Mouse (Mus musculus): Measurements from ENCODE around the gene Gm20741. TPM values are rescaled to one million over a fixed set of nuclear protein-coding genes. Genes with fewer than 3 reads are reported as not detected.

The Gm20741 gene
- polyA plus RNA-seq, 1 experiment from 2014 or later, result not detected

GRCm38 (mm10) chr16:88786786-88787185, 25.2 kb downstream of the Gm20741 start:
- no peaks in the 10 kb centered on the region for H3K9me3 ChIP-seq (replicated peaks; ENCODE audit: control insufficient read depth, low read length)
- no peak overlapping the region for H3K9ac ChIP-seq (replicated peaks; ENCODE audit: low read length)
- no peak overlapping the region for H3K4me3 ChIP-seq (ENCODE audit: low read depth, low read length)
- no peaks in the 10 kb centered on the region for H3K27me3 ChIP-seq (ENCODE audit: control insufficient read depth, insufficient read depth, low read length)
- H3K36me3 ChIP-seq (replicated peaks; ENCODE audit: control insufficient read depth, insufficient read depth, low read depth, low read length), result no peaks in the 10 kb centered on the region
- ATAC-seq (replicated peaks; ENCODE audit: insufficient number of reproducible peaks, low FRiP score, low TSS enrichment, low read depth) (no peak), DNase-seq (ENCODE audit: low spot score) (no peak)
- H3K27ac ChIP-seq (replicated peaks; ENCODE audit: low read depth, low read length), result no peak overlapping the region
- H3K4me1 ChIP-seq (ENCODE audit: control insufficient read depth, insufficient read depth, low read length), result no peaks in the 10 kb centered on the region
- 83% methylated on average over 2 of the region's 2 CpGs for WGBS
- H3K4me2 ChIP-seq (ENCODE audit: low read depth, low read length), result no peak overlapping the region

GRCm38 (mm10) chr16:88777596-88777995, 34.4 kb downstream of the Gm20741 start, which contains the start of gene Gm5965:
Gene Gm5965, plus strand, starts transcription at chr16:88777896.
- no peak for ATAC-seq (replicated peaks; ENCODE audit: insufficient number of reproducible peaks, low FRiP score, low TSS enrichment, low read depth)
- WGBS, result 83% methylated on average over 5 of the region's 6 CpGs
- H3K4me1 ChIP-seq (ENCODE audit: control insufficient read depth, insufficient read depth, low read length), result no peaks in the 10 kb centered on the region

GRCm38 (mm10) chr16:88774106-88774505, 37.9 kb downstream of the Gm20741 start, which contains the start of gene 2310057N15Rik:
Gene 2310057N15Rik, minus strand, starts transcription at chr16:88774206.
- WGBS, result 85% methylated on average over 2 of the region's 2 CpGs
- no peaks in the 10 kb centered on the region for H3K4me1 ChIP-seq (ENCODE audit: control insufficient read depth, insufficient read depth, low read length)
- ATAC-seq (replicated peaks; ENCODE audit: insufficient number of reproducible peaks, low FRiP score, low TSS enrichment, low read depth), result no peak
- no peaks in the 10 kb centered on the region for H3K27me3 ChIP-seq (ENCODE audit: control insufficient read depth, insufficient read depth, low read length)
- no peak for DNase-seq (ENCODE audit: low spot score)
- no peak within 1 kb of the TSS for H3K4me3 ChIP-seq (ENCODE audit: low read depth, low read length)
- H3K4me2 ChIP-seq (ENCODE audit: low read depth, low read length), result no peak within 1 kb of the TSS
- H3K27ac ChIP-seq (replicated peaks; ENCODE audit: low read depth, low read length), result no peak within 1 kb of the TSS
- no peak within 1 kb of the TSS for H3K9ac ChIP-seq (replicated peaks; ENCODE audit: low read length)
- no peaks in the 10 kb centered on the region for H3K36me3 ChIP-seq (replicated peaks; ENCODE audit: control insufficient read depth, insufficient read depth, low read depth, low read length)
- H3K9me3 ChIP-seq (replicated peaks; ENCODE audit: control insufficient read depth, low read length), result no peaks in the 10 kb centered on the region

More at GRCm38 (mm10) chr16:88777596-88777995, 34.4 kb downstream of the Gm20741 start, which contains the start of gene Gm5965:
- Histone ChIP-seq H3K4me3 (ENCODE audit: low read depth, low read length) (no peak within 1 kb of the TSS), H3K27me3 (ENCODE audit: control insufficient read depth, insufficient read depth, low read length) (no peaks in the 10 kb centered on the region), H3K9ac (replicated peaks; ENCODE audit: low read length) (no peak within 1 kb of the TSS), H3K9me3 (replicated peaks; ENCODE audit: control insufficient read depth, low read length) (no peaks in the 10 kb centered on the region), H3K27ac (replicated peaks; ENCODE audit: low read depth, low read length) (no peak within 1 kb of the TSS), H3K36me3 (replicated peaks; ENCODE audit: control insufficient read depth, insufficient read depth, low read depth, low read length) (no peaks in the 10 kb centered on the region), H3K4me2 (ENCODE audit: low read depth, low read length) (no peak within 1 kb of the TSS)
- DNase-seq (ENCODE audit: low spot score), result no peak

Other genes starting within 250 kb of the Gm20741 start
- gene Cldn8, start 249.0 kb downstream of the Gm20741 start, polyA plus RNA-seq (2014; fragmentation: Nextera tagmentation; extraction: Ambion mirVana), result 4.5 and 5.3 TPM in 2 replicates
- gene Krtap24-1, start 199.9 kb downstream of the Gm20741 start, polyA plus RNA-seq (2014; fragmentation: Nextera tagmentation; extraction: Ambion mirVana), result not detected in 2 replicates
- gene 2310079G19Rik, start 184.6 kb downstream of the Gm20741 start, polyA plus RNA-seq (2014; fragmentation: Nextera tagmentation; extraction: Ambion mirVana), result not detected in 2 replicates
- gene Krtap26-1, start 164.4 kb downstream of the Gm20741 start, polyA plus RNA-seq (2014; fragmentation: Nextera tagmentation; extraction: Ambion mirVana), result not detected in 2 replicates
- not detected in 2 replicates for gene Krtap27-1, start 140.5 kb downstream of the Gm20741 start, polyA plus RNA-seq (2014; fragmentation: Nextera tagmentation; extraction: Ambion mirVana)
- gene 2310061N02Rik, start 104.3 kb downstream of the Gm20741 start, polyA plus RNA-seq (2014; fragmentation: Nextera tagmentation; extraction: Ambion mirVana), result not detected in 2 replicates
- not detected in 2 replicates for gene Krtap13-1, start 83.4 kb downstream of the Gm20741 start, polyA plus RNA-seq (2014; fragmentation: Nextera tagmentation; extraction: Ambion mirVana)
- not detected in 2 replicates for gene Krtap13, start 60.6 kb downstream of the Gm20741 start, polyA plus RNA-seq (2014; fragmentation: Nextera tagmentation; extraction: Ambion mirVana)
- gene 2310034C09Rik, start 53.4 kb downstream of the Gm20741 start, polyA plus RNA-seq (2014; fragmentation: Nextera tagmentation; extraction: Ambion mirVana), result not detected in 2 replicates
- not detected in 2 replicates for gene 2310057N15Rik, start 38.0 kb downstream of the Gm20741 start, polyA plus RNA-seq (2014; fragmentation: Nextera tagmentation; extraction: Ambion mirVana)
- not detected in 2 replicates for gene Gm5965, start 34.3 kb downstream of the Gm20741 start, polyA plus RNA-seq (2014; fragmentation: Nextera tagmentation; extraction: Ambion mirVana)
- not detected in 2 replicates for gene Krtap15, start 8.0 kb upstream of the Gm20741 start, polyA plus RNA-seq (2014; fragmentation: Nextera tagmentation; extraction: Ambion mirVana)
- gene Krtap14, start 13.9 kb upstream of the Gm20741 start, polyA plus RNA-seq (2014; fragmentation: Nextera tagmentation; extraction: Ambion mirVana), result not detected in 2 replicates
- gene Krtap19-1, start 57.2 kb upstream of the Gm20741 start, polyA plus RNA-seq (2014; fragmentation: Nextera tagmentation; extraction: Ambion mirVana), result not detected in 2 replicates
- not detected in 2 replicates for gene Krtap19-2, start 62.0 kb upstream of the Gm20741 start, polyA plus RNA-seq (2014; fragmentation: Nextera tagmentation; extraction: Ambion mirVana)
- gene Krtap19-3, start 65.8 kb upstream of the Gm20741 start, polyA plus RNA-seq (2014; fragmentation: Nextera tagmentation; extraction: Ambion mirVana), result not detected in 2 replicates
- gene Krtap19-4, start 72.9 kb upstream of the Gm20741 start, polyA plus RNA-seq (2014; fragmentation: Nextera tagmentation; extraction: Ambion mirVana), result not detected in 2 replicates
- not detected in 2 replicates for gene Krtap19-5, start 84.2 kb upstream of the Gm20741 start, polyA plus RNA-seq (2014; fragmentation: Nextera tagmentation; extraction: Ambion mirVana)
- not detected in 2 replicates for gene Krtap19-9b, start 120.0 kb upstream of the Gm20741 start, polyA plus RNA-seq (2014; fragmentation: Nextera tagmentation; extraction: Ambion mirVana)
- not detected in 2 replicates for gene Krtap16-3, start 150.7 kb upstream of the Gm20741 start, polyA plus RNA-seq (2014; fragmentation: Nextera tagmentation; extraction: Ambion mirVana)
- gene Krtap22-2, start 198.5 kb upstream of the Gm20741 start, polyA plus RNA-seq (2014; fragmentation: Nextera tagmentation; extraction: Ambion mirVana), result not detected in 2 replicates
- not detected in 2 replicates for gene Gm10229, start 203.1 kb upstream of the Gm20741 start, polyA plus RNA-seq (2014; fragmentation: Nextera tagmentation; extraction: Ambion mirVana)
- gene Krtap6-1, start 219.5 kb upstream of the Gm20741 start, polyA plus RNA-seq (2014; fragmentation: Nextera tagmentation; extraction: Ambion mirVana), result not detected in 2 replicates
- gene Gm10228, start 229.3 kb upstream of the Gm20741 start, polyA plus RNA-seq (2014; fragmentation: Nextera tagmentation; extraction: Ambion mirVana), result not detected in 2 replicates
- not detected in 2 replicates for gene Krtap6-5, start 235.7 kb upstream of the Gm20741 start, polyA plus RNA-seq (2014; fragmentation: Nextera tagmentation; extraction: Ambion mirVana)

All from embryonic facial prominence, embryonic 11.5 days (tissue).